Mouse (Mus musculus) liver, embryonic 14.5 days (tissue): ENCODE results near the gene Khdrbs2.

Experiments
- CTCF ChIP-seq: IDR thresholded peaks from 2 replicates; pipeline ENCODE4 v1.5.1; 2016; ENCODE audit warnings: antibody characterized with exemption, low read depth, control low read depth
- EP300 ChIP-seq: IDR thresholded peaks from 2 replicates; pipeline ENCODE4 v1.6.1; 2016; ENCODE audit warnings: antibody characterized with exemption, low read depth

GRCm38 (mm10) chr1:32633404-32633803, 460.9 kb downstream of the Khdrbs2 start:
- TF ChIP-seq CTCF (no peak), EP300 (no peak)
